Mouse (Mus musculus) hindbrain, embryonic 16.5 days (tissue): ENCODE data around the gene Mybpc1. TPM values are rescaled to one million over a fixed set of nuclear protein-coding genes. Genes with fewer than 3 reads are reported as not detected.

Source experiments
- ATAC-seq: fragments of 200-750 bp; cut with Nextera tagmentation; 2 replicates; pipeline ENCODE4 v1.8.0; 2017; ENCODE audit warnings: moderate TSS enrichment, moderate library complexity
- H3K27ac ChIP-seq: fragments of 300-500 bp; sonication (generic); 2 replicates; pipeline ENCODE4 v1.5.1; 2014; ENCODE audit warnings: low read depth, mild to moderate bottlenecking, control low read depth, low read length, moderate library complexity
- H3K27me3 ChIP-seq: fragments of 300-500 bp; sonication (generic); replicated peaks from 2 replicates; pipeline ENCODE4 v1.6.1; 2014; ENCODE audit warnings: low read length; ENCODE audit not compliant: control insufficient read depth, insufficient read depth
- H3K36me3 ChIP-seq: fragments of 300-500 bp; sonication (generic); 2 replicates; pipeline ENCODE4 v1.6.1; 2014; ENCODE audit warnings: mild to moderate bottlenecking, low read length, moderate library complexity, mixed read lengths; ENCODE audit not compliant: control insufficient read depth, insufficient read depth
- H3K4me1 ChIP-seq: fragments of 300-500 bp; sonication (generic); 2 replicates; pipeline ENCODE4 v1.6.1; 2014; ENCODE audit warnings: low read depth, low read length; ENCODE audit not compliant: control insufficient read depth, insufficient read depth
- H3K4me2 ChIP-seq: fragments of 300-500 bp; sonication (generic); 2 replicates; pipeline ENCODE4 v1.6.1; 2014; ENCODE audit warnings: mild to moderate bottlenecking, low read length, control low read depth, moderate library complexity
- H3K4me3 ChIP-seq: fragments of 300-500 bp; sonication (generic); 2 replicates; pipeline ENCODE4 v1.5.1; 2014; ENCODE audit warnings: mild to moderate bottlenecking, low read length, control low read depth, moderate library complexity
- H3K9ac ChIP-seq: fragments of 300-500 bp; sonication (generic); 2 replicates; pipeline ENCODE4 v1.6.1; 2014; ENCODE audit warnings: low read depth, mild to moderate bottlenecking, control low read depth, low read length, moderate library complexity
- H3K9me3 ChIP-seq: fragments of 300-500 bp; sonication (generic); 2 replicates; pipeline ENCODE4 v1.6.1; 2014; ENCODE audit warnings: mild to moderate bottlenecking, low read length, moderate library complexity; ENCODE audit not compliant: control insufficient read depth
- WGBS: fragments of 180-500 bp; shearing (Covaris S2); extraction: QIAGEN DNeasy Blood & Tissue Kit; methylation state at CpG from one replicate; pipeline ENCODE4 v1.1.7; 2014; 5-methylcytosine and 5-hydroxymethylcytosine counted together
- polyA plus RNA-seq: library from polyadenylated mRNA; unstranded; fragments of >200 nt; fragmentation: Nextera tagmentation; extraction: Ambion mirVana; gene quantifications from 2 replicates; pipeline ENCODE4 v1.2.1, GENCODE M21; 2015

Gene Mybpc1
- polyA plus RNA-seq, 1 experiment from 2014 or later = 3.4 TPM

- Histone ChIP-seq H3K27ac (peak within 1 kb of the TSS; percentile 74), H3K36me3 (no peaks in the 10 kb centered on the region), H3K9me3 (no peaks in the 10 kb centered on the region), H3K4me3 (peak within 1 kb of the TSS; percentile 78), H3K9ac (peak within 1 kb of the TSS; percentile 90), H3K4me1 (peaks cover 10% of the 10 kb centered on the region), H3K27me3 (no peaks in the 10 kb centered on the region), H3K4me2 (peak within 1 kb of the TSS; percentile 75)
- peak; percentile 97 for ATAC-seq
- under 1% methylated on average over 62 of the region's 80 CpGs for WGBS
Observed at GRCm38 (mm10) chr10:88503421-88504314, 101.3 kb downstream of the Mybpc1 start, which contains the start of gene Chpt1. TSS of gene Chpt1 (minus strand) at chr10:88504073.

DNA sequence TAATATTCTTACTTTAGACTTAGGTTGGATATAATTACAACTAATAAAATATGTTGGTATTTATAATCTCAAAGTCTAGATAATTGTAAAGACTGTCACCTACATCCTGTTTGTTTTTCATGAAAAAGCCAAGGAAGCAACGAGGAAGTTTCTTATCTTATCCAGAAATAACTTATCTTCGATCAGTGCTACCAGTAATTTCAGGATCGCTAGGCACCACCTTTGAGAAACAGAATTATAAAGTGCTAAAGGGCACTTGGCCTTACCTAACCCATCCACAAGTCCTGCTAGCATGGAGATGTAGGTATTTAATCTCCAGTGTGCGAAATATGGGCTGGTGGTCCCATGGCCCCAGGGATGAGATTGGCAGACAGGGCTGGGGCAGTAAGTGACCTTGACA is 102.0 kb downstream of the Mybpc1 start:
- H3K4me2 ChIP-seq = peak overlapping the region; percentile 75
- no peaks in the 10 kb centered on the region for H3K36me3 ChIP-seq
- H3K27me3 ChIP-seq = no peaks in the 10 kb centered on the region
- peak overlapping the region; percentile 74; the same call in 1 of the 2 replicates for H3K27ac ChIP-seq
- ATAC-seq = no peak
- H3K9ac ChIP-seq = peak overlapping the region; percentile 90
- WGBS = 49% methylated on average over 4 of the region's 4 CpGs
- no peaks in the 10 kb centered on the region for H3K9me3 ChIP-seq
- peak overlapping the region; percentile 78 for H3K4me3 ChIP-seq
- H3K4me1 ChIP-seq = peaks cover 10% of the 10 kb centered on the region

DNA sequence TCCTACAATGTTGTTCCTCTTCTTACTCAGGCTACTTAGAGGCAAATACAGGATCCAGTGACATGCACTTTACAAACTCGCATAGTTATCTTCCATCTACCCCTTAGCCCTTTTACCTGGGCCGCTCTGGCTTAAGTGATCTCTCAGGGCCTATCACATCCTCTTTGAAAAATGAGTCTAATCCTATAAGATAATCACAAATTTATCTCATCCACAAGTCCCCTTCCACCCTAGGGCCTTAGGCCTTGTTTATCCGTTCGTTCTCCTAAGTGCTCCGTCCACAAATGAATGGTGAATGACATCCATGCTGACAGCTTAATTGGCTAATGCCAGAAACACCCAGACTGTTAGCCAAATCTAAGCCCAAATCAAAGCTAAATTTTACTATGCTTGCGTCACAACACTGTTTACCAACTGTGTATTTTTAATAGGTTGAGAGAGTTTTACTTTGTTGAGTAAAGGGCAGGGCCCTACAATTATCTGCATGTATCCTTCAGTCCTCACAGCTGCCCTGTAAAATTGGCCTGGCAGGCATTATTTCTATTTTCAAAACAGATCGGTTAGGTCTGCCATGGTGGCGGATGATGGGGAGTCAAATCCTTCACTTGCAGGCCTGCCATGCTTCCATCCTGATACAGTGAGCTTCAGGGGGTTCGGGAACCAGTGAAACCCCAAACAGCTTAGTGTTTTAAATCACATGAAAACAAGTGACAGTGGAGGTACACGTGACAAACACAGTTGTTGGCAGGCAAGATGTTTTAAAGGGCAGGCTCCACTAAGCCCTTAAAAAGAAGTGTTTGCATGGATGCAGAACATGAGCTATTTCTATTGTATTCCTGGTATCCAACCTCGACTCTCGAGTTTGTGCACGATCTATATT is 102.8 kb downstream of the Mybpc1 start:
- H3K4me2 ChIP-seq = peak overlapping the region; percentile 75
- H3K27ac ChIP-seq = no peak overlapping the region
- ATAC-seq = no peak
- H3K27me3 ChIP-seq = no peaks in the 10 kb centered on the region
- H3K36me3 ChIP-seq = no peaks in the 10 kb centered on the region
- no peak overlapping the region for H3K9ac ChIP-seq
- no peaks in the 10 kb centered on the region for H3K9me3 ChIP-seq
- no peak overlapping the region for H3K4me3 ChIP-seq
- WGBS = 61% methylated on average over 13 of the region's 13 CpGs
- H3K4me1 ChIP-seq = peaks cover 10% of the 10 kb centered on the region

DNA sequence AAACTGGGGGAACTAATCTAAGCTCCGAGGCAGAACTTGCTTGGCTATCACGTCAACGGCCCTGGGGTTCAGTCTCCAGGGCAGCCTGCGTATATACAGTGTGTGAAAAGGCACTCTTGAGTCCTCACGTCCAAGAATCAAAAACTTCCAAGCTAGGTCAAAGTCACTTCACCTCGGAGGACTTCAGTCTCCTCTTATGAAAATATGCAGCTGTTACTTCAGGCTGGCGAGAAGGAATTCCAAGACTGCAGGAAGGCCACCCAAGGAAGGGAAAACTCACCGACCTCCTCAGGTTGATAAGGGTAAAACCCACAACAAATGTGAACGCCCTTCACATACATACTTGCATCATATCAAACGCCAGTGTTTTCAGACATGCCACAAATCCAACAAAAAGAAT is 103.6 kb downstream of the Mybpc1 start:
- H3K9ac ChIP-seq = no peak overlapping the region

GRCm38 (mm10) chr10:88499993-88500392 is 105.0 kb downstream of the Mybpc1 start:
- H3K4me3 ChIP-seq = no peak overlapping the region
- H3K9me3 ChIP-seq = no peaks in the 10 kb centered on the region
- no peaks in the 10 kb centered on the region for H3K27me3 ChIP-seq
- no peak overlapping the region for H3K4me2 ChIP-seq
- H3K9ac ChIP-seq = no peak overlapping the region
- no peak for ATAC-seq
- no peak overlapping the region for H3K27ac ChIP-seq
- H3K4me1 ChIP-seq = peaks cover 10% of the 10 kb centered on the region
- H3K36me3 ChIP-seq = no peaks in the 10 kb centered on the region
- WGBS = 64% methylated on average over 5 of the region's 5 CpGs

More for the DNA sequence above, 103.6 kb downstream of the Mybpc1 start:
- H3K27me3 ChIP-seq = no peaks in the 10 kb centered on the region
- 88% methylated on average over 10 of the region's 10 CpGs for WGBS
- H3K27ac ChIP-seq = no peak overlapping the region
- H3K4me2 ChIP-seq = no peak overlapping the region
- no peak for ATAC-seq
- H3K36me3 ChIP-seq = no peaks in the 10 kb centered on the region
- peaks cover 10% of the 10 kb centered on the region for H3K4me1 ChIP-seq
- H3K4me3 ChIP-seq = no peak overlapping the region
- H3K9me3 ChIP-seq = no peaks in the 10 kb centered on the region

GRCm38 (mm10) chr10:88496864-88497564 is 107.9 kb downstream of the Mybpc1 start:
- ATAC-seq = no peak
- peaks cover 3% of the 10 kb centered on the region; the same call in 1 of the 2 replicates for H3K4me1 ChIP-seq
- no peak overlapping the region for H3K27ac ChIP-seq
- no peak overlapping the region for H3K4me2 ChIP-seq
- 77% methylated on average over 11 of the region's 11 CpGs for WGBS
- no peaks in the 10 kb centered on the region for H3K27me3 ChIP-seq
- no peaks in the 10 kb centered on the region for H3K36me3 ChIP-seq
- no peak overlapping the region for H3K4me3 ChIP-seq
- no peak overlapping the region for H3K9ac ChIP-seq
- no peaks in the 10 kb centered on the region for H3K9me3 ChIP-seq

DNA sequence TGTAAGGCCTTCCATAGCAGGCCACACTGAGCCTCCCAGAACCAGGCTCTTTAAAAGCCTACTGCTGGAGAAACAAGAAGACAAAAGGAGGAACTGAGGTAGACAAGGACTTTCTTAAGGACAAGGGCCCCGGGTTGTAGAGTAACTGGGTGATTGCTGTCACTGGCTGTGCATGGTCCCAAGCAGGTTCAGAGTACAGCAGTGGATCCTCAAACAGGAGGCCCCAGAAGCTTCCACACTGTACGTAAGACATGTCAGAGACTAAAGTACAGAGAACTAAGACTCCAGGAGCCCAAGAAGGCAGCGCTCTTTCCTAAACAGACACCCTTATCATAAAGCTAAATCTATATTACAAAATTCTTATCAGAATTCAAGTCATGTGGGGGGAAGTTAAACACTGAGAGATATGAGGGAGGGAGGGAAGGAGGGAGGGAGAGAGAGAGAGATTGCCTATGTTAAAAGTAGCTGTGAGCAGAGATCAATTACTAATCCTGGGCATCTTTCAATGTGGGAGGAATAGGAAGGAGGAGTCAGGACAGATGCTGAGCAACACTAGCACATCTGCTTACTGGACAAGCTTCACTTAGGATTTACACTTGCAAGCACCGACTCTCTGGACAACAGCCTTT is 109.9 kb downstream of the Mybpc1 start:
- Histone ChIP-seq H3K27ac (no peak overlapping the region), H3K36me3 (no peaks in the 10 kb centered on the region), H3K4me1 (no peaks in the 10 kb centered on the region), H3K9me3 (no peaks in the 10 kb centered on the region), H3K9ac (no peak overlapping the region), H3K4me3 (no peak overlapping the region), H3K27me3 (no peaks in the 10 kb centered on the region), H3K4me2 (no peak overlapping the region)
- WGBS = 84% methylated on average over 4 of the region's 4 CpGs
- ATAC-seq = no peak

DNA sequence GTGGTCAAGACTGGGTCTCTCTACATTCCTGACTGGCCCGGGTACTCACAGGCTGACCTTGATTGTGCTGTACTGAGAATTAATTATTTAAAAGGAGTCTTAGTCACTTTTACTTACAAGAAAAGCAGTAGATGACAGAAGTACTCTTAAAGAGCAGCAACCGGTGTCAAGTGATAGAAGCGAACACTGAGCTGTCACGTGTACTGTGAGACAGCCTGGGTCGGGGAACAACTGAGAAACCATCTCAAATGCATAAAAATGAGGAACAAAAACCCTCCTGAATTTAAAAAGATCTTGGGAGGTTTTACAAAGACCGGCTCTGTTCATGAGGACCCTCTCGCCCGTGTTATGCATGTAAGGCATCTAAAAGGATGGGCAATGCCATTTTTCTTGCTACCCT is 112.3 kb downstream of the Mybpc1 start:
- no peak for ATAC-seq

More for the DNA sequence above, 112.3 kb downstream of the Mybpc1 start:
- Histone ChIP-seq H3K27me3 (no peaks in the 10 kb centered on the region), H3K9me3 (no peaks in the 10 kb centered on the region), H3K4me1 (no peaks in the 10 kb centered on the region), H3K27ac (no peak overlapping the region), H3K36me3 (no peaks in the 10 kb centered on the region), H3K9ac (no peak overlapping the region), H3K4me3 (no peak overlapping the region), H3K4me2 (no peak overlapping the region)
- WGBS = 64% methylated on average over 8 of the region's 8 CpGs
